Mouse (Mus musculus) mouse trophoblast stem cell (cell line): ENCODE results near the gene Cntnap2.

Source experiments
- in situ Hi-C, 2 experiments: fragments of 300-500 bp; cut with MseI, MboI; formaldehyde crosslinking; loops; 2 replicates in 1 of 2; 3 replicates in 1 of 2; pipeline ENCODE4 v1.15.1; 2025

Gene Cntnap2

GRCm38 (mm10) chr6:45327952-45328485 is 268.9 kb downstream of the Cntnap2 start:
- in situ Hi-C loops = no loop called here

GRCm38 (mm10) chr6:45345396-45345795 is 286.2 kb downstream of the Cntnap2 start:
- in situ Hi-C loops = no loop called here

GRCm38 (mm10) chr6:45345953-45346352 is 286.8 kb downstream of the Cntnap2 start:
- in situ Hi-C loops = no loop called here

GRCm38 (mm10) chr6:45366442-45366841 is 307.3 kb downstream of the Cntnap2 start:
- in situ Hi-C loops = no loop called here

GRCm38 (mm10) chr6:45381126-45381525 is 322.0 kb downstream of the Cntnap2 start:
- in situ Hi-C loops = no loop called here

GRCm38 (mm10) chr6:45389034-45389433 is 329.9 kb downstream of the Cntnap2 start:
- in situ Hi-C loops = no loop called here

GRCm38 (mm10) chr6:45413629-45414028 is 354.5 kb downstream of the Cntnap2 start:
- in situ Hi-C loops = no loop called here

- in situ Hi-C loops = no loop called here
Measured at GRCm38 (mm10) chr6:45455424-45455823, 396.3 kb downstream of the Cntnap2 start.

GRCm38 (mm10) chr6:45518221-45518620 is 459.1 kb downstream of the Cntnap2 start:
- in situ Hi-C loops = no loop called here

- in situ Hi-C loops = no loop called here
Measured at GRCm38 (mm10) chr6:45536999-45537398, 477.8 kb downstream of the Cntnap2 start.

GRCm38 (mm10) chr6:45544319-45544875 is 485.2 kb downstream of the Cntnap2 start:
- in situ Hi-C loops = no loop called here

- in situ Hi-C loops = no loop called here
Measured at GRCm38 (mm10) chr6:45559724-45560123, 500.6 kb downstream of the Cntnap2 start.

- in situ Hi-C loops = no loop called here
Measured at GRCm38 (mm10) chr6:45584467-45585094, 525.4 kb downstream of the Cntnap2 start.

- in situ Hi-C loops = no loop called here
Measured at GRCm38 (mm10) chr6:45589084-45589483, 529.9 kb downstream of the Cntnap2 start.

GRCm38 (mm10) chr6:45647017-45647416 is 587.9 kb downstream of the Cntnap2 start:
- in situ Hi-C loops = no loop called here

- in situ Hi-C loops = no loop called here
Measured at GRCm38 (mm10) chr6:45648419-45648818, 589.3 kb downstream of the Cntnap2 start.

GRCm38 (mm10) chr6:45700287-45700686 is 641.1 kb downstream of the Cntnap2 start:
- in situ Hi-C loops = no loop called here

GRCm38 (mm10) chr6:45791612-45792011 is 732.5 kb downstream of the Cntnap2 start:
- in situ Hi-C loops = no loop called here

GRCm38 (mm10) chr6:45841626-45842341 is 782.6 kb downstream of the Cntnap2 start:
- in situ Hi-C loops = no loop called here

- in situ Hi-C loops = no loop called here
Measured at GRCm38 (mm10) chr6:45843736-45844135, 784.6 kb downstream of the Cntnap2 start.

GRCm38 (mm10) chr6:45871409-45871992 is 812.3 kb downstream of the Cntnap2 start:
- in situ Hi-C loops = no loop called here

- in situ Hi-C loops = no loop called here
Measured at GRCm38 (mm10) chr6:45885486-45885885, 826.3 kb downstream of the Cntnap2 start.
